Mouse (Mus musculus) cerebellum, postnatal 4 days (tissue): ENCODE measurements around the gene Syngr3.
"Not testable (repeated sequence)": the region's sequence is repeated elsewhere in the genome, so short reads cannot be mapped to it uniquely, and the experiment has no call there.

Experiments
- DNase-seq, 2 experiments: peaks; one replicate each; pipeline ENCODE4 v3.0.0; 2022; ENCODE audit warnings: low spot score in 2 of 2, mixed read lengths in 1 of 2

Gene Syngr3

GRCm38 (mm10) chr17:24719494-24720222, 29.9 kb upstream of the Syngr3 start:
- DNase-seq = peak; percentile 91 to 98

DNA sequence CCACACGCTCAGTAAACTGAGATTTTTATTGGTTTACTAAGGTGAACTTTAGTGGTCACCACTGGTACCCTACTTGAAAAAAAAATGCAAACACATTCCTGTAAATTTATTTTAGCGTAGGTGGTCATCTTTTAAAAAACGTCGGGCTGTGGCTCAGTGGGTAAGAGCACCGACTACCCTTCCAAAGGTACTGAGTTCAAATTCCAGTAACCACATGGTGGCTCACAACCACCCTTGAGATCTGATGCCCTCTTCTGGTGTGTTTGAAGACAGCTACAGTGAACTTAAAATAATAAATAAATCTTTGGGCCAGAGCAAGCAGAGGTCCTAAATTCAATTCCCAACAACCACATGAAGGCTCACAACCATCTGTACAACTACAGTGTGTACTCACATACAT, 29.2 kb upstream of the Syngr3 start:
- DNase-seq = not testable (repeated sequence)

- DNase-seq = no peak
These were observed 28.2 kb upstream of the Syngr3 start, which contains the start of the genes Rnf151 and Rps2 for GRCm38 (mm10) chr17:24717943-24718342. Gene Rnf151, minus strand, starts transcription at chr17:24718063. Gene Rps2, plus strand, starts transcription at chr17:24718116.

DNA sequence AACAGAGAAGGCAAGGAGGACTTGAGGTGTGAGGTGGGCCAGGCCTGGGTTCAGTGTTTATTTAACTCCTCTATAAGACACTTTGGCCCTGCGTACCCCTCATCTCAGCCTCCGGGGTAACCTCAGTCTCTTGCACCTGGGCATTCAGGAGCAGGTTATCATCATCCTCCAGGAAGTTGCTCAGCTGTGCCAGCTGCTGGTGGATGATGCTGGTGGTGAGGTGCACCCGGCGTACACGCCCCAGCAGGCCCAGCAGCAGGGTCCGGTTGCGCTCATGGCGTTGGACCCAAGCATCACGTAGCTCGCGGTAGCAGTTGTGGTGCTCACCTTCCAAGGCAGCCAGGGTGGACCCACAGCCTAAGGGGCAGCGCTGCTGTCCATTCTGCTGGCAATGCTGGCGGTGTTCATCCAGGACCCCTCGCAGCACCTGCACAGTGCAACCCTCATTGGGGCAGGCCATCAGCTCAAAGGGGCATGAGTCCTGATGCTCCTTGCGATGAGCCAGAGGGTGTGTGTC, 26.5 kb upstream of the Syngr3 start:
- DNase-seq = no peak

GRCm38 (mm10) chr17:24715556-24715955, 25.8 kb upstream of the Syngr3 start:
- DNase-seq = no peak

- DNase-seq = no peak
These were observed 18.9 kb upstream of the Syngr3 start for GRCm38 (mm10) chr17:24708646-24709045.

- DNase-seq = no peak
These were observed 18.2 kb upstream of the Syngr3 start for GRCm38 (mm10) chr17:24707801-24708425.

DNA sequence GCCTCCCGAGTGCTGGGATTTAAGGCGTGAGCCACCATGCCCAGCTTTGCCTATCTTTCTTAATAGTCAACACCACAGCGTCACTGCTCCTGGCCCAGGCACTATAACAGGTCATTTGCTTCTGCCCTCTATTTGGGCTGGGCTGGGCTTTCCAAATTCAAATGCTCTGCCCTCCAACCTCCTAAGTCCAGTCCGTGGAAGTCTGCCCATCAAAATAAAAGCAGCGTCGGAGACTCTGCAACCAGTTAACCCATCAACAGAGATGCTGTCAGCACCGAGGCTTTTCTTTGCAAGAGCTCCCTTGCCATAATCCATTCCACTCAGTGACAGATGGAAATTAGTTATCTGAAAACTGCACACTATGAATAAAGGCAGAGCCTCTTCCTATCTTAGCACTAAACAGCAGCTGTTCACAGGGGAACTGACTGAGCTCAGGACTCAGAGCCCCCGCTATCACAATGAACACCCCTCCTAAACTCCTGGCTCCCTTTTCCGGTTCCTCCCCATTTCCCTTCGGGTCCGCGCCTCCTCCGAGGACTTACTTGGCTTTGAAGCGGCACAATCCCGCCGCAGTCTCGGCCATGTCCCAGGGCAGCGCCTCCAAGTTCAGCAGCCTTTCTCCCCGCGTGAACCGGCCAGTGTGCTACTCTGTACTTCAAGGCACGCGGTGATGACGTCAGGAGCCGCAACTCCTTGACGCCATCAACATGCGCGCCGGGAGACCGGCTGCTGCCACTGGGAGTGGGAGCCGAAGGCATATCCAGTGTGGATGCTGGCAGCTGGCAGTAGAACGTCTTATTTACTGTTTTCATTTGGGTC, 17.4 kb upstream of the Syngr3 start, which contains the start of gene Tbl3:
TSS of gene Tbl3 (minus strand) at position 679 of the 819 bp plus-strand sequence.
- DNase-seq = peak; percentile 95 to 96

DNA sequence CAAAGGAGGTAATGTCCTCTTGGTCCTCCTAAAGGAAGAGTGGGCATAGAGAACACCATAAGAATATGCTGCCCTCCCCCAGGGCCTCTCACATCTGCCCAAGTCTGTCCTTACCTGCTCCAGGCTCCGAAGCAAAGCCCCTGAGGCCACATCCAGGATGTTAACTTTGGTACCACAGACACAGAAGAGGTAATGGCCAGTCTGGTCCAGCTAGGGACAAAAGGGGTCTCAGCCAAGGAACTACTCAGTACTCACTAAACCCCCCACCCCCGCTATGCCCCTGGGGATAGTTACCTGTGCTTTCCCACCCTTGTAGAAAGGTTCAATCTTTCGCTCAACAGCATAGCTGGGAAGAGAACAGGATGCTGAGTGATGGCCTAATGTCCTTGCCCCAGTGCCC, 16.1 kb upstream of the Syngr3 start:
- no peak for DNase-seq

- DNase-seq = no peak
These were observed 11.5 kb upstream of the Syngr3 start for GRCm38 (mm10) chr17:24701251-24701650.

GRCm38 (mm10) chr17:24699473-24699872, 9.7 kb upstream of the Syngr3 start:
- no peak for DNase-seq

- DNase-seq = no peak
These were observed 9.0 kb upstream of the Syngr3 start for GRCm38 (mm10) chr17:24698715-24699114.

DNA sequence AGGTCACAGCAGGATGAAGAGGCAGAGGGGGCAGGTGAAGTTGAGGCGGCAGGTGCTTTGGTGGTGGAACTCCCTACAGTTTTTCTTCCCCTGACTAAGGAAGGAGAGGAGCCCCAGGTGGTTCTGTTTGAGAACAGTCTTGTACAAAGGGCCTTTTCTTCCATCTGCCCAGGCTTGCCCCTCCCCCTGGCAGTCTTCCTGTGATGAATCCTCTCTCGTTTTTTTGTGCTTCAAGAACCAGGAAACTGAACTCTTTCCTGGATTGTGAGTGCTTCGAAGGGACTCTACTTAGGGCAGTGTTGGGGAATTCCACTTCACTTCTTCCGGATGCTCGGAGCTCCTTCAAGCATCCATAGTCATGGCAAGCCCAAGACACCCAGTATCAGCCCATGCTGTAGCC, 8.2 kb upstream of the Syngr3 start:
- no peak for DNase-seq

DNA sequence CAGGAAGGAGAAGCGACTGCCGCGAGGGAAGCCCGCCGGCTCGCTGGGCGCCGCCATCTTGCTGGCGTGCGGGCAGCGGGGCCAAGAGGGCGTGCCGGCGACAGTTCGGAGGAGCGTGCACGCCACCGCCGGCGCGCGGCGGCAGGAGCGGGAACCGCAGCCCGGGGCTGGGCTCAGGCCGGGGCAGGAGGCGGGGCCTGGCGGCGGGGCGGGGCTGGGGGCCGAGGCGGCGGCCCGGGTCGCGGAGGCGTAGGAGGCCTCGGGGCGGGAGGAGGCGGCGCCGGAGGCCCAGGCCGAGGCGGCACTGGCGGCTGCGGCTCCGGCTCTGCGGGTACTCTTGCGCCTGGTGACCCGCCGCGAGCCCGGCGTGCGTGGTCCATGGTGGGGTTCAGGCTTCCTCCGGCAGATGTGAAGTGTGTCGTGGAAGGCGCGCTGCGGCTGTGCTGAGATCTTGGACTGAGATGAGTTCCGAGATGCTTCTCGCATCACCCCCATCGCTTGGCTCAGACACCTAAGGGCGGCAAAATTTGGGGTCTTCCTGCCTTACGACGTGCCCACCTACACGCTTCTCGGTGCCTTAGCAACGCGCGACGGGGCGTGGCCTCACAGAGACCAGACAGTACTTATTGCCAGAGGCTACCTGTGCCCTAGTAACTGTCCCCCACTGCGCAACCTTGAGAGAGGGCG, 6.4 kb upstream of the Syngr3 start, which contains the start of the genes Gfer and Noxo1:
TSS of gene Gfer (minus strand) at position 146 of the 687 bp plus-strand sequence.
TSS of gene Noxo1 (plus strand) at position 224 of the 687 bp plus-strand sequence.
- DNase-seq = peak; percentile 75 to 91

DNA sequence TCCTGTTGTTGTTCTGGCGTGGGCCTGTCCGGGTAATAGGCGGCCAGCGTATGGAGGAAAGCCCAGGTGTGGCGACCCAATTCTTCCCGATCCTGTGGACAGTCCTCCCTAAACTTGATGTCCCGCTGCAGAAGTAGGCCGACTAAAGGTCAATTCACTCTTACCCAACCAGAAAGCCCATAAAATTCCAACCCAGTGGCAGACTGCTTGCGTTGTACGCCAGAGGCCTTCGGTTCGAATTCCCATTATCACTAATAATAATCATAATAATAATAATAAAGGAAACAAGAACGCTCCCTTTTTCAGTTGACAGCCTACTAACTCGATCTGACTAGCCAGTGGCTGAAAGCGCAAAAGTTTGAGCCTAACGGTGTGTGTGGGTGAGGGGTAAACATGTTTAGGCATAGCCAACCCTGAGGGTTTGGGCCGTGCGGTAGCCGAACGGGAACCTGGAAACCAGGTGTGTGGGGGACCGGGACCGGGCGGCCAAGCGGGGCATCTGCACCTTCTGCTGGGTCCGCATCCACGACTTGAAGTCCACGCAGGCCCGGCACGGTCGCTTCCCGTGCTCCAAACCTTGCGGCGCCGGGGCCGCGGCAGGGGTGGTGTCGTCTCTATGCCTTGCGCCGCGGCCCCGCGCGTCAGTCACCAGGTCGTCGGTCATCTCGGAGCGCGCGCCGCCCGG, 5.7 kb upstream of the Syngr3 start:
- no peak for DNase-seq

GRCm38 (mm10) chr17:24692385-24692784, 2.6 kb upstream of the Syngr3 start:
- no peak for DNase-seq

DNA sequence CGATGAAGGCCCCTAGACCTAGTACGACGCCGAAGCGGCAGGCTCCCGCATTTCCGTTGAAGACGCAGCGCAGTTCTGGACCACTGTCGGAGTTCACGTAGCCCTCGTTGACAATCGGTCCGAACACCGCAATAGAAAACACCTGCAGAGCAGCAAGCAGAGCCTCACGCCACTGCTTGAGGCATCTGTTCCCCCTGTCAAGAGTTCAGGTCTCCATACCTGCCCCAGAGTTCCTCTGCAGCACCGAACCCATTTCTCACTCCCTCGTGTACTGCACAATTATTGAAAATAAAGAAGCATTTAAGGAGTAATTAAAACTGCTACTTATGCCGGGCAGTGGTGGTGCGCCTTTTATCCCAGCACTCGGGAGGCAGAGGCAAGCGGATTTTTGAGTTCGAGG, 2.2 kb downstream of the Syngr3 start:
- no peak for DNase-seq

DNA sequence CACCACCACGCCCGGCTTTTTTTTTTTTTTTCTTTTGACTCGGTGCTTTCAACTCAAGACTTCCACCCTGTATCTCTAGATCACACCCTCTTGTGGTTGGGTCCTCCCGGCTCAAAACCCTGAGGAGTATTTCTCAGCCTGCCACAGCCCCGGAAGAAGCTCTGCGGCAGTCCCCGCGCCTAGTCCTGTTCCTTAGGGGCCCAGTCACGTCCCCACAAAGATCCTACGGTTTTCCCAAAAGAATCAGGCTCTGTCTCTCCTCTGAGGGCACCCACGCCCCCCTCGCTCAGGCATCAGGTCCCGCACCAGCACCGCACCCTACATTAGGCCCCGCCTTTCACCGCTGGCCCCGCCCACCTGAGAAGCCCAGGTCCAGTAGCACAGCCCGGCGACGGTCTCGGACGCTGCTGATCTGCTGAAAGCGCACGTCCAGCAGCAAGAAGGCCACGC, 2.6 kb downstream of the Syngr3 start:
- DNase-seq = no peak

DNA sequence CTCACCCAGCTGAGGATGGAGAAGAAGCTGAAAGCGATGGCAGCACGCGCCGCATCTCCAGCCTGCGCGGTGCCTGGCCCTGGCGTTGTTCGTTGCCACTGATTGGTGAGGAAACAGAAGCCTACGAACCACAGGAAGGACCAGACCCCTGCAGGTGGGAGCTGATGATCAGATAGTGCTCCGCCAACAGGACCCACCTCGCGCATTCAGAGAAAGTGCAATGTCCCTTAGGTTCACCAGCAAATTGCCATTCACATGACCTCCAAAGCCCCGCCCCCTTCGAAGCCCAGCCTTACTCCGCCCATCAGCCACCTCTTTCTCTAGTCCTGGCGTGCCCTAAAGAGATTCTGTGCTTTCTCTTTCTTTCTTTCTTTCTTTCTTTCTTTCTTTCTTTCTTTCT, 3.2 kb downstream of the Syngr3 start:
- DNase-seq = no peak

- DNase-seq = no peak
These were observed 12.2 kb downstream of the Syngr3 start for GRCm38 (mm10) chr17:24677500-24678080.
